Mouse (Mus musculus) C2C12 (cell line): Measurements from ENCODE around the gene Arf5.

Experiments used
- CEBPB ChIP-seq: IDR thresholded peaks from one replicate; pipeline ENCODE4 v1.6.1; 2011; ENCODE audit warnings: low read depth, mild to moderate bottlenecking, control low read depth, moderate library complexity
- CTCF ChIP-seq: IDR thresholded peaks from one replicate; pipeline ENCODE4 v1.5.1; 2011; ENCODE audit not compliant: control insufficient read depth, insufficient read depth, insufficient read length
- FOSL1 ChIP-seq: IDR thresholded peaks from one replicate; pipeline ENCODE4 v1.8.0; 2011; ENCODE audit warnings: mild to moderate bottlenecking, low read length; ENCODE audit not compliant: poor library complexity, insufficient read depth, severe bottlenecking
- MAX ChIP-seq: IDR thresholded peaks from one replicate; pipeline ENCODE4 v1.6.1; 2011; ENCODE audit warnings: mild to moderate bottlenecking, control low read depth
- MYOD1 ChIP-seq: IDR thresholded peaks from one replicate; pipeline ENCODE4 v1.6.1; 2011; ENCODE audit warnings: low read depth; ENCODE audit not compliant: control insufficient read depth, insufficient read length
- MYOG ChIP-seq: IDR thresholded peaks from one replicate; pipeline ENCODE4 v1.6.1; 2011; ENCODE audit not compliant: control insufficient read depth, insufficient read length; ENCODE audit errors: extremely low read depth
- USF1 ChIP-seq: IDR thresholded peaks from one replicate; pipeline ENCODE4 v1.6.1; 2011; ENCODE audit warnings: low read depth, mild to moderate bottlenecking, control low read depth, moderate library complexity

GRCm38 (mm10) chr6:28422651-28423290 lies 589 bp upstream of the Arf5 start:
- TF ChIP-seq CTCF = no peak
- no peak for TF ChIP-seq MYOG
- no peak for TF ChIP-seq MAX
- TF ChIP-seq MYOD1 = no peak
- no peak for TF ChIP-seq USF1
- TF ChIP-seq FOSL1 = no peak
- TF ChIP-seq CEBPB = no peak
